Mouse (Mus musculus): ENCODE data around the gene Stat5a.

DNA sequence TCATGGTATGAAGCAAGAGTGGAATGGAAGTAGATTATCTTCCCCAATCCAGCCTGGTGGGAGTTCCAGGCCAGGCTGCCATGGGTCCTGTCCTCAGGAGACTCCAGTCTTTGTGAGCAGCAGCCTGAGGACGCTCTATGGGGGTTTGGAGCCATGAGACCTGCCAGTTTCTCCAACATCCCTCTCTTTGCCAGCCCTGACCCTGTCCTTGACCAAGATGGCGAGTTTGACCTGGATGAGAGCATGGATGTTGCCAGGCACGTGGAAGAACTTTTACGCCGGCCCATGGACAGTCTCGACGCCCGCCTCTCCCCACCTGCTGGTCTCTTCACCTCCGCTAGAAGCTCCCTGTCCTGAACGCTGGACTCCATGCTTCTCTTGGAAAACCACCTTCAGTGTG lies 24.5 kb downstream of the Stat5a start:
- TF ChIP-seq CTCF (IDR thresholded peaks at IDR 0.05; ENCODE audit: borderline replicate concordance, control insufficient read depth, extremely low read depth, insufficient read depth, low read length, poor library complexity) (no peak), POLR2A (IDR thresholded peaks at IDR 0.05; ENCODE audit: control insufficient read depth, extremely low read depth, insufficient read depth, low read length, poor library complexity) (no peak)
